Mouse (Mus musculus) layer of hippocampus, postnatal 10 days (tissue): ENCODE measurements around the gene B9d1. TPM values are rescaled to one million over a fixed set of nuclear protein-coding genes. Genes with fewer than 3 reads are reported as not detected.

ENCODE experiments used
- DNase-seq, 2 experiments: peaks; one replicate each; pipeline ENCODE4 v3.0.0; 2021; ENCODE audit warnings: low spot score in 2 of 2
- total RNA-seq, 2 experiments: library from RNA; stranded (reverse); gene quantifications; 2 replicates each; pipeline ENCODE4 v1.2.3; 2021

B9d1 gene
- total RNA-seq, 2 experiments from 2014 or later: 30.8 to 34.2 TPM

DNA sequence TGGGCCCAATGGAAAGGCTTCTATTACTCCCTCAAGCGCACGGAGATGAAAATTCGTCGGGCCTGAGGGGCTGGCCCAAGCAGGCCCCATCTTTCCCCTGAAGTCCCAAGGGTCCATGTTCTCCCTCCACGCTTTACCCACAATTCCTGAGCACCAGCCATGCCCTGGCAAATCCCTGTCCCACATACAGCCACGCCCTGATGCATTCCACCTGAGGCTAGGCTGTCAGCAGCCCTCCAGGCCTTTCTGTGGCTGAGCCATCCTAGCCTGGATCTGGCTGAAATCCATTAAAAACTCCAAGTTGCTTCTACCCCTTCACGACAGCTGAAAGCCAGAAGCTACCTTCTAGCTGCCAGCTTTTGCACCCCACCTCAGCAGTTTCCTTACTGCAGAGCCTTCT lies 17.0 kb upstream of the B9d1 start:
- DNase-seq: no peak

DNA sequence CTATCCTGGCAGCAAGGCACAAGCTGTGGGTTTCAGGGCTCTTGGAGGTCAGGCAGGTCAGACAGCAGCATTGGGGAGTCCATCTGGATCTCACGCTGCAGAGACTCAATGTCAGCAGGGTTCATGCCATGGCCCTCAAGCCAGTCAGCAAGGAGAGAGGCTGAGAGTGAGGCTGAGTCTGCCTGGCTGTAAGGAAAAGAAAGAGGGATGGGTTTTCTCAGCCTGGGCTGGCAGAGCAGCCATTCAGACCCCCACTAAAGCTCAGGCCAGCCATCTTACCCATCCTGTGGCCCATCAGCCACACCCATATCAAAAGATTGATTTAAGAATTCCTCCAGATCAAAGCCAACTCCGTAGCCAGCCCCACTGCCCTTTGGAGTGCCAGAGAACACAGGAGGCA lies 15.9 kb upstream of the B9d1 start:
- DNase-seq: no peak

DNA sequence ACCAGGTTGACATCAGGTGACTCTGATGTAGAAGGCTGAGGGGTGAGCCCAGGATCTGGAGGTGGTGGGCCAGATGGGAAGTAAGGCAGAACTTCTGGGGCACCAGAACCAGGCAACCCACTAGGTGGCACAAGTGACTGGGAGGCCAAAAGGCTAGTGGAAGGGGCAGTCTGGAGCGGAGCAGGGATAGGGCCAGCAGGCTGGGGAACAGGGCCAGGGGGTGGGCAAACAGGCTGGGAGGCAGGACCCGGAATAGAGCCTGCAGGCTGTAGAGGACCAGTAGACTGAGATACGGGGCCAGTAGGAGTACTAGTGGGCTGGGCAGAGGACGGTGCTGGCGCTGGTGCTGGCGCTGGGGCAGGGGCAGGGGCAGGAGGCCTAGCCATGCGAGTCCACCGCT lies 15.1 kb upstream of the B9d1 start:
- DNase-seq: no peak

DNA sequence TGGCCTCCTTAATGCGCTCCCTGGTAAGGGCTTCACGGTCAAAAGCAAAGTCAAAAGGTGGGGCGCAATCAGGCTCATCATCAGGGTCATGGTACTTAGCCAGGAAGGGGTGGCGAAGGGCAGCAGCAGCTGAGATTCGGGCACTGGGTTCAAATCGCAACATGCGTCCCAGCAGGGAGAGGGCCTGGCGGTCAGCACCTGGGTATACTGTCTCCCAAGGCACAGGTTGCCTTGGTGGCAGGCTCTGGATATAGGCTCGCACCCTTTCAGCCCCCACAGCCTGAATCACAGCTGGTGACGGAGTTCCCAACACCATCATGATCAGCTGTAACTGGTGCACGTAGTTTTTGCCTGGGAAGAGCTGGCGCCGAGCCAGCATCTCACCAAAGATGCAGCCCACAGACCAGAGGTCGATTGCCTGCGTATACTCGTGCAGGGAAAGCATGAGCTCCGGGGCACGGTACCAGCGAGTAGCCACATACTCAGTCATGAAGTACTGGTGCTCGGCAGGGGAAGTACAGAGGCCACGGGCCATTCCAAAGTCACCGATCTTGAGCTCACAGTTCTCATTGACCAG lies 13.9 kb upstream of the B9d1 start:
- DNase-seq: peak in 1 of 2 experiments; percentile 17

DNA sequence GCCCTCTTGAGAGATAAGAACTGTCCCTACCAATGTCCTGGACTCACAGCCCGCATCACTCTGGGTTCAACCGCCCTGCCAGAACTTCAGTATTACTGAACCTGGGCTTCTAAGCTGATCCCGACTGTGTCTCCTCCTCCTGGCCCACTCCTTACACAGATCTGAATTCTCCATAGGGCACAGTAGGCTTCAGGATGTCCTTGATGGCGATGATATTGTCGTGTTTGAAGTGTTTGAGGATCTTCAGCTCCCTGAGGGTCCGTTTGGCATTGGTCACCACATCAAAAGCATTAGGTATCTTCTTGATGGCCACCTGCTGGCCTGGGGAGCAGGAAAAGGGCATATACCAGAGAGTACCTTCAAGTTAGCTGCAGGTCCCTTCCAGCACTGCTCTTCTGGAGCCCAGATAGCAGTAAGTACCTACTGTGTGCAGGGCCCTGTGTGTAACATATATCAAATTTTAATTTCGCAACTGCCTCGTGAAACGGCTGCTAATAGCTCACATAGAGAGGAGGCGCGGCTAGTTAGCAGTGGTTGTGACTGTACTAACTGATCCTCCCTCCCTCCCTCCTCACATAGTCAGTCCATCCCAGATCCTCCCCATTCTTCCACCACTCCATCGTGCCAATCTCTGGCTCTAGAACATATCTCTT lies 12.1 kb upstream of the B9d1 start:
- DNase-seq: peak in 1 of 2 experiments; percentile 12

DNA sequence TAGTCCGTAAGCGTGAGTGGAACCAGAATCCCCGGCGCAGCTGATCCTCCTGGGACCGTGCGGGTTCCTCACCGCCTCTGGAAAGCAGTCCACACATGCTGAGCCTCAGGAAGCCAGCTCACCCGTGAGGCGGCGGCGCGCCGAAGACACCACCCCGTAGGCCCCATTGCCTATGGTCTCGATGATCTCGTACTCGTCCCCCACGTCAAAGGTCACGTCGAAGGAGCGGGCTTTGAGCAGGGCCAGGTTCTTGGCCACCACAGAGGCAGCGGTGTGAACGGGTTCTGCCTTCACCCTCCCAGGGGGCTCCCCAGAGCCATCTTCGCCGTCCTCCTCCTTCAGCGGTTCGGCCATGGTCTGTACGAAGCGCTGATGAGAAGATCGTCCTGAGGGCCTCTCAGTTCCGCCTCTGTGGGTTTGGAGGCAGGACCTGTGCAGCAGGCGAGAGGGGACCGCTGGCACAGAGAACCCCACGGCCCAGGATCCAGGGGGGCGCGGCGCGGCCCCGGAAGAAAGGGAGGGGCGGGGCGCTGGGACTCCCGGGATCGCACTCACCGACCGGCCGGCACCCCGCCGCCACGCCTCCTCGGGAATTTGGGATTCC lies 11.3 kb upstream of the B9d1 start:
- peak; percentile 45 to 58 for DNase-seq

DNA sequence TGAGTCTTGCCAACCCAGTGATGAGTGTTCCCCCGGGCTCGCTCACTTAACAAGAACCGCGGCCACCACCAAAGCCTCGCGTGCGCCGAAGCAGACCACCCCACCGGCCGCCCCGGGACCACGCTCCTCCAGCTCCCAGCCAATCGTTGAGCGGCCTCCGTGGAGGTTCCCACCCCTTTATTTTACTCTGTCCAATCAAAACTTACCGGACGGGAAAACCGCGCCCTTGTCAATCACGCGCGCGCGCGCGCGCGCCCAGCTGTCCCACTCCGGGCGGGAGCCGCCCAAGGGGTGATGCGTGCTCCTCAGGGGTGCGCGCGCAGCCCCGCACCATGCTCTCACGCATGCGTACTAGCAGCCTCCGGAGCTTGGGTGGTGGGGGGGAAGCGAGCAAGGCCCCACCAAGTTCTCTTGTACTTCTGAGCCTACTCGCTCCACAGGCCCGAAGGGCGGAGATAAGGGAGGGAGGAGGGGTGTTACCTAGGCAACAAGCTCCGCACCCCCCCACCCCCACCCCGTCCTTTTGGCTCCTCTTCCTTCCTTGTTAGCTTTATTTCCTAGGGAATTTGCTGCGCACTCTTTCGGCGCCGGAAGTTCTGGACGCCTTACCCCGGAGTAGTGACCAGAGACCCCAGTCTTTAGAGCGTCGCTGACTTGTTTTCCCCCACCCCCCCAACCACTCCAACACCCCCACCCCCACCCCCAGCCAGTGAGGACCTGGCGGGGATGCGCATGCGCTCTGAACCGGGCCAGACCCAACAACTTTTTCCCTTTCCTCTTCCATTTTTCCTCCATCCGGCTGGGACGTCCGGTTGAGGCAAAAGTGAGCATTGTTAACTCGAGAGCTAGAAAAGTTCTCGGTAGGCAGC lies 10.6 kb upstream of the B9d1 start, which contains the start of gene Mapk7:
Gene Mapk7 (minus strand): TSS at position 278 of the 869 bp plus-strand sequence.
- DNase-seq: peak; percentile 96 to 97

DNA sequence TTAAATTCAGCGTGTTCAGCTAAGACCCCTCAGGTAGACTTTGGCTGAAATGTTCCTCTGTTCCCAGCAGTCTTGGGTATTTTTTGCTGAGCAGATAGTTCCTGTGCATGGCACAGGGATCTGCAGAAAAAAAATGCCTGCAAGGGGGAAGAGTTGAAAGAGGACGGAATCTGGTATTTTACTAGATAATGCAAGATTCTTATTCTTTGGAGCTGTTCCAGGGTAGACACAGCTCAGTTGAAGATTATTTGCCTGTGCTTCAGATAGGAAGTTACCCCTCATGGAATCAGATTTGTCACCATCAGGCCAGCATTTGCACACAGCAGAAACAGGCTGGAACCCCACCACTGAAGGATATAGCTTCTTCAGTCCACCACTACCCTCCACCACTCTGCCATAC lies 9.4 kb upstream of the B9d1 start:
- no peak for DNase-seq

DNA sequence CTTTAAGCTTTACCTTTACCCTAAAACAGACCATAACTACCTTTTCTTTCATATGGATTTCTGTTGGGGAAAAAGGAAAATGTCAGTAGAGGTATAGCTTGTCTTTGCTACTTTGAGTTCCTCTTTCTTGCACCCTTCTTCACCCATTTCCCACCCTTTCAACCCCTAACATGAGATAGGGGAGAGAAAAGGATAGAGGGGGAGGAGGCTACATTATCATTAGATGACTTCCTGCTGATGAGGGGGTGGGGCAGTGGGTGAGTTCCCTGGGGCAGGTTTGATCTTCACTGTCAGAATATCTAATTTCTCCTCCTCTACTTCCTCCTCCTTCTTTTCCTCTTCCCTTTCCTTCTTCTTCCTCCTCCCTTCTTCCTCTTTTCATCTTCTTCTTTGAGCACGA lies 7.5 kb upstream of the B9d1 start:
- no peak for DNase-seq

DNA sequence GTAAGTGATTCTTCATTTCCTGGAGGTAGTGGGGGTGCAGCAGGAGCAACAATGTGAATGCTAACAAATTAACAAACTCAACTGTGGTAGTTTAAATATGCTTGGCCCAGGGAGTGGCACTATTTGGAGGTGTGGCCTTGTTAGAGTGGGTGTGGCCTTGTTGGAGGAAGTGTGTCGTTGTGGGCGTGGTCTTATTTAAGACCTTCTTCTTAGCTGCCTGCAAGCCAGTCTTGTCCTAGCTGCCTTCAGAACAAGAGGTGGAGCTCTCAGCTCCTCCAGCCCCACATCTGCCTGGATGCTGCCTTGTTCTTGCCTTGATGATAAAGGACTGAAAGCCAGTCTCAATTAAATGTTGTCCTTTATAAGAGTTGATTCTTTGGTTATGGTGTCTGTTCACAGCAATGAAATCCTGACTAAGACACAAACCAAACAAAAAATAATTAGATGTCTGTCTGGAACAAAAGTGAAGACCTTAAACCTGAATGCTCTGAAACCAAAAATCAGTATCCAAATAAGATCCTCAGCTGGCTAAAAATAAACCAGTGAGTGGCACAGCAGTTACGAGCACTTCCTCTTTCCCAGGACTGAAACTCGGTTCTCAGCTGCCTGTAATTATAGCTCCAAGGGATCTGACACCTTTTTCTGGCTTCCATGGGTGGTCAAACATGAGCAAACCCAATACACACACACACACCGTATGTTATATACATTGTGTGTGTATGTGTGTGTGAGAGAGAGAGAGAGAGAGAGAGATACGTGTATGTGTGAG lies 6.0 kb upstream of the B9d1 start:
- no peak for DNase-seq

DNA sequence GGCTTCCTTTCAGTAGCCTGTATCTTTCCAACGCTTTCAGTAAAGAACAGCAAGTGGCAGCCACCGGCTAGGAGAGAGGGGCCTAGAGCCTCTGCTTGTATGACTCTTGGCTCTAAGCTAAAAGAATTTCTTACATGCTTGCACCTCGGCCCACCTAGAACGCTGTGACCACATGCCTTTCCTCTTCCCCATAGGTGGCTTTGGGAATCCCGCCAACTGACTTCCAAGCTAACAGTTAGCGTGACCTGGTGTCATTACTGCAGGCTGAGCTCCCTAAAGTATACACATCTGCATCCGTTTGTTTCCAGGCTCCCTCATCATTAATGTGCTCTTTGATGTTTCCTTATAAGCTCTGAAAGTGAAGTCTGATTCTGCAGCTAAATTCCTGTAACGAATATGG lies 1.0 kb upstream of the B9d1 start:
- no peak for DNase-seq

DNA sequence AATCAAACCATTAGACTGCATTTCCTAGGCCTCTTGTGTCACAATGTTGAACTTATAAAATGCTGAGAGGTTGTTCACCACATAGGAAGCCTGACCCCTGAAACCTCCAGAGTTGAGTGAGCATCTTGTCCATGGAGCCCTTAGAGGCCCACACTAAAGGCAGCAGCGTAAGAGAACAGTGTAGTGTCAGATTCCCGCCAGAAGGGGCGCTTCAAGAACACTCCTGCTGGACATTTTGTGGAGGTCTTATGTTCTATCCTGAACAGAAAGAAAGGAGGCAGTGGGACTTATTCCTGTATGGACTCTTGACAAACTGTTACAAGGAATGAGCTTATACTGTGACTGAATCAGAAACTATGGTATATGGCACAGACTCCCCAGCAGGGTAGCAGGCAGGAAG lies 10.0 kb downstream of the B9d1 start:
- peak; percentile 53 to 57 for DNase-seq

DNA sequence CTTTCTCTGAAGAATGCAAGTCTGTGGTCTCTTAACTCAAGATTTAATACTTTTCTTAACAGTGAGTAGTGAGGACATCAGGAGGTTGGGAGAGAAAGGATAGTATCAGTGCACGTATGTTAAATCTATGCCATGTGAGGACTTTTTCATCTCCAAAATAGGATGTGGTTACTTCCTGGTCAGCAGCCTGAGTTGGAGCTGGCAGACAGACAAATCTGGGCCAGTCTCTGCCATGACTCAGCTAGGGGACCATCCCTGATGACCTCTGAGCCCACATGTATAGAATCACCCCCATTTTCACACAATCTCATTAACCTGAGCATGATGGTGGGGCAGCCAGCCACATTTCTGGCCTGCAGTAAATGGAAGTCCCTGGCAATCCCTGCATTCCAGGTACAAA lies 13.0 kb downstream of the B9d1 start:
- no peak for DNase-seq

DNA sequence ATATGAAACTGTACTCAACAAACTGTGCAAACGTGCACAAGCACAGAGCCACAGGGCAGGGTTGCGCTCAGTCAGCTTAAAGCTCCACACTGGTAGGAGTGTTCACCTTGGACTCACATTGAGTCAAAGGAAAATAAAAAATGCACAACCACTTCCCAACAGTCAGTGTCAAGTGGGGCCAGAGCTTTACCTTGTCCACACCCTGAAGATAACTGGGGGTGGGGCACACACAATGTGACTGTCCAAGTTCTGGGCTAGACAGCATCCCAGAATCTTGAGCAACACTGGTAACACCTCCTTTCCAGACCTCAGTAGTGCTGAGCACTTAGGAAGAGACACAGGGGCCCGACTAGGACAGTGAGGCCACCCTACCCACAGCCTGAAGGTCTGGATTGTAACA lies 13.9 kb downstream of the B9d1 start:
- DNase-seq: no peak

DNA sequence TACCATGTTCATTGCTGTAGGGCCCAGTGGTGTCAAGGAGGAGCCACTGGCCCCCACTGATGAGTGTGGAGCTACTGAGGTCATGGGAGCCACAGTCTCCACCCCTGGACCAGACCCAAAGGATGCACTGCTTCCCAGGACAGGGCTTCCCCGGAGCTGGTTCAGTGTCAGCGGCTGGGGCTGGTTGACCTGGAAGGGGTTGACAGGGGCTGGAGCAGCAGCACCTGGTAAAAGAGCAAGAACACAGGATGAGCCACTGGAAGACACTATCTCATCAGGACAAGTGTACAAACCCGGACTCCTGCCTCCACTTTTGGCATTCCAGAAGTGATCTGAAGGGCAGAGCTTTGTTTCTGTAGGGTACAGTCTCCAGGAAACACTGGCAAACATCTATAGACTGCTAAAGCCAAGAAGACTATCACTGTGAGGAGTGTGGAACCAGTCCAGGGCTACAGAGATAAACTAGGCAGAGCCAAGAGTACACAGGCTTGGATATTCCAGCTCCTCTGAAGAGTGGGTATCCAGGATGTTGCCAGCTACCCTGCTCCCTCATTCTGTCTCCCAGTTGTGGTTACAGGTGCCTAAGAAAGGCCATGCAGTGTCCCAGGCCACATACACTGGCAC lies 14.7 kb downstream of the B9d1 start:
- DNase-seq: no peak

DNA sequence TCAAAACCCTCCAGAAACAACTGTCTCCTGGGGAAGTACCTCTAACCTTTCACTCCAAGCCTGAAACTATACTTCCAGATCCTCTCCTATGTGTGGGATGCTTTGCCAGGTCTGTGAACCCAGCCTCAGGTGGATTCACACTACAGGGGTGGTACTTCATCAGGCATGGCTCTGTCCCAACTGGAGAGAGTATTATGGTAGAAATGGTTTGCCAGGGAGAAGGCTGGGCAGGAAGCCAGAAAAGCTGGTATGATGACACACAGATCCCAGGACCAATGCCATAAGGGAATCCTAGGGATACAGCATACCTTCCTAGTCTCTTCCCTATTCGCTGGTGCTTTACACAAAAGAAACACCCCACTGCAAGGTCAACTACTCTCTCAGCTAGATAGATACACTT lies 21.9 kb downstream of the B9d1 start:
- peak in 1 of 2 experiments; percentile 56 for DNase-seq

DNA sequence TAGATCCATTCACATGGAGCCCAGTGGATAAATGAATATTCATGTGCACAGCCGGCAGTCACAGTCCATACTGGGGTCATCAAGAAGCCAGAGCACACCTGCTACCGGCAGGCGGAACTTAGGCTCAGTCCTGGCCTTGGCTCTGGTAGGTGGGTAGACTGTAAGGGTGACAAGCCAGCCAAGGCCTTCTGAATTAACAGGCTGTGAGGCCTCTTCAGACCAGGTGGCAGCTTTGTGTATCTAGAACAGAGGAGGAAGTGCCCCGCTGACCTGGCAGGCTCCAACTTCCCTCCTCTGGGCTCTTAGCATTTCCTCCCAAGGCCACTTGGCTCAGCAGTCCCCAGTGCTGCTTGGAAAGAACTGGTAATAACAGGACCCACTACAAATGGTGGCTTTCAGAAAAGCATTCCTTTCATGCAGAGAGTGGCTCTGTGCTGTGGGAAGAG lies 24.3 kb downstream of the B9d1 start:
- DNase-seq: peak; percentile 41 to 59

DNA sequence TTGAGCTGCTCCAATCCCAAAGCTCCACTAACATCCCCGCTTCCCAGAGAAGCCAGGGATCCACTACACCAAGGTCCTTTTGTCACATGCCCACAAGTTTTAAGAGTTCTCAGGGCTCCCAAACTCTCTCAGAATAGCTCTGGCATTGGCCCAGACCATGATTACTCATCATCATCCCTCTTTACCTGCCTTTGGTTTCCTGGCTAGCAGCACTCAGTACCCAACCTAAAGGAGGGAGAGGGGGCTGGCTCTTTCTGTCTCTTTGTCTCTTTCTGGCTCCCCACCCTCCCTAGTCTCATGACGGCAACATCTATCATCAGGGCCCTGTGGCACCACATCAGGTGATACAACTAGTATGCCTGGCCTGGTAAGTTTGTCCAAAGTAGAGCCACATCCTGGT lies 27.9 kb downstream of the B9d1 start:
- no peak for DNase-seq

DNA sequence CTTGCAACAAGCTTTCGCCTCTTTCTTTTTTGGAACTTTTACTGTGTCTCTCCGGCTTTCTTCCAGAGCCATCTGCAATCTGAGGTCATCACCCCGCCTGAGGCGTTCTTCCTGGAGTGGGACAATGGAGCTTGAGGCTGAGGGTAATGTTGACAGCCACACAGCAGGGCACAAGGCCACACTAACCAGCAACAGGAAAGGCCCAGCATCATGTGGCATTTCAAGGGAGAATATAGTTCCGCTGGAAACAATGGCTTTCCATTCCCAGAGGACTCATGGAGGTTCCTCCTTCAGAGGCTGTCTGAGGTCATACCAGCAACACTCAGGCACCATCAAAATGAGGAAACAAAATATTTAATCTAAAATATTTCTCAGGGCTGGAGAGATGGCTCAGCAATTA lies 28.6 kb downstream of the B9d1 start:
- no peak for DNase-seq

DNA sequence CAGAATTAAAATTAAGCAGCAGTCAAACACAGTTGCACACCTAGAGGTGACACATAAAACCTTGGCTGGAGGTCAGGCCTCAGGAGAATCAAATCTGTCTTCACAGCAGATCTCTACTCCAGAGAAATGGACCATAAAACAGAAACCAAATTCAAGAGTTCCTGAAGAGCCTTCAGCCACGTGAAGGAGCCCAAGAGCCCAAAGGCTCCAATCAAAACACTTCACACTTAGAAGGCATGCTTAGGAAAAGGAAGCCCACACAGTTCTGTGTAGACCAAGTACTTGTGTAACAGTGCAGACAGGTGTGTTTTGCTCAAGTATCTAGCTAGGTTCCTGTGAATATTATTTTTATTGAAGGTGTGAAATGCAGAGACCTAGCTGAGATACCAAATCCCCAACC lies 30.6 kb downstream of the B9d1 start:
- DNase-seq: no peak

DNA sequence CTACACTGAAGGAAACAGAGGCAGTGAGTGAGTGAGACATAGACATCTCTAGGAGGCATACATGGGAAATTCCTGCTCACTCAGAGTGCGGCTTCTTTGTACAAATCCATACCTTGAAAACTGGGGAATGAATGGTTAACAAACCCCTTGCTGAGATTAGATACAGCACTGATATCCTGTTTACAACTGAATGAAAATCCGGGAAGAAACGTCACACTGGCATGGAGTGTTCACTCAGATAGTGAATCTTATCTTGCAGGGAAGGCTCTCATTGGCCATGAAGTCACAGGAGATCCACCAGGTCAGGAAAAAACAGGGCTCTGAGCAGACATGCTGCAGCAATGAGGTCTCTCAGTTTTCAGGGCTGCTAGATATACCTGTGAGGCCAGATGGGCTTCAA lies 32.0 kb downstream of the B9d1 start:
- DNase-seq: no peak
